Mouse (Mus musculus) olfactory bulb, adult 2 months (tissue): ENCODE data around the gene Rpp25l.

Experiments used
- CTCF ChIP-seq: fragments of 200-500 bp; IDR thresholded peaks from 2 replicates; pipeline ENCODE4 v1.5.1; 2012; ENCODE audit warnings: low read depth, mild to moderate bottlenecking, low read length, moderate library complexity; ENCODE audit not compliant: insufficient read depth
- POLR2A ChIP-seq: fragments of 200-500 bp; IDR thresholded peaks from 2 replicates; pipeline ENCODE4 v1.6.1; 2012; ENCODE audit warnings: mild to moderate bottlenecking, low read depth, low read length, moderate library complexity; ENCODE audit not compliant: insufficient read depth

GRCm38 (mm10) chr4:41673186-41673585 lies 40.1 kb downstream of the Rpp25l start:
- TF ChIP-seq CTCF (no peak), POLR2A (no peak)
